Comparison of ENCODE assay signal across 8 mouse cellular contexts in genomic region chr16:30601946-30602345, GRCm38 (mm10). TPM values are rescaled to one million over a fixed set of nuclear protein-coding genes. Genes with fewer than 3 reads are reported as not detected.
DNase-seq lines count a peak whose midpoint lies in the region; ATAC-seq lines count a peak whose summit lies in the region.

No protein-coding gene starts in this region.

- peak overlapping the region; percentile 9; the same call in 1 of the 2 replicates for H3K9ac ChIP-seq in embryonic facial prominence, embryonic 15.5 days
- H3K9ac ChIP-seq in hindbrain, embryonic 15.5 days, result no peak overlapping the region
- H3K9ac ChIP-seq in lung, embryonic 15.5 days, result no peak overlapping the region

- H3K36me3 ChIP-seq in embryonic facial prominence, embryonic 15.5 days, result no peaks in the 10 kb centered on the region
- no peaks in the 10 kb centered on the region for H3K36me3 ChIP-seq in hindbrain, embryonic 15.5 days
- no peaks in the 10 kb centered on the region for H3K36me3 ChIP-seq in lung, embryonic 15.5 days

- H3K27me3 ChIP-seq in embryonic facial prominence, embryonic 15.5 days, result peaks cover 22% of the 10 kb centered on the region
- H3K27me3 ChIP-seq in hindbrain, embryonic 15.5 days, result 0 out of 2 replicates have a peak, but pooled peaks cover 7% of the 10 kb centered on the region
- no peaks in the 10 kb centered on the region for H3K27me3 ChIP-seq in lung, embryonic 15.5 days

- H3K4me2 ChIP-seq in embryonic facial prominence, embryonic 15.5 days (replicated peaks), result peak overlapping the region; percentile 88
- H3K4me2 ChIP-seq in hindbrain, embryonic 15.5 days, result peak overlapping the region; percentile 82
- H3K4me2 ChIP-seq in lung, embryonic 15.5 days, result peak overlapping the region; percentile 93

- peaks cover 65% of the 10 kb centered on the region for H3K4me1 ChIP-seq in embryonic facial prominence, embryonic 15.5 days
- H3K4me1 ChIP-seq in hindbrain, embryonic 15.5 days (replicated peaks), result peaks cover 47% of the 10 kb centered on the region
- peaks cover 57% of the 10 kb centered on the region for H3K4me1 ChIP-seq in lung, embryonic 15.5 days

- WGBS in embryonic facial prominence, embryonic 15.5 days, result 25% methylated on average over 7 of the region's 7 CpGs
- 33% methylated on average over 7 of the region's 7 CpGs for WGBS in hindbrain, embryonic 15.5 days
- 20% methylated on average over 7 of the region's 7 CpGs for WGBS in lung, embryonic 15.5 days

- no peak for ATAC-seq in embryonic facial prominence, embryonic 15.5 days (ENCODE audit: insufficient number of reproducible peaks, low FRiP score, low TSS enrichment, low read depth)
- no peak for ATAC-seq in hindbrain, embryonic 15.5 days (ENCODE audit: low FRiP score, low read depth)
- ATAC-seq in lung, embryonic 15.5 days (ENCODE audit: borderline replicate concordance, extremely low read depth, low FRiP score, low TSS enrichment), result no peak

- peak; percentile 96 for DNase-seq in heart, adult 11 months
- no peak for DNase-seq in heart, postnatal 25 days (ENCODE audit: low spot score)
- DNase-seq in thymus, postnatal 25 days, result peak; percentile 20
- no peak for DNase-seq in c-Kit-positive CD71-positive TER-119-positive erythroid progenitor cells, embryonic 14.5 days (ENCODE audit: low spot score)
- DNase-seq in right cerebral cortex, adult 18-20 months, result no peak

- peak overlapping the region; percentile 58 for H3K27ac ChIP-seq in embryonic facial prominence, embryonic 15.5 days (replicated peaks)
- no peak overlapping the region for H3K27ac ChIP-seq in hindbrain, embryonic 15.5 days (replicated peaks)
- H3K27ac ChIP-seq in lung, embryonic 15.5 days, result peak overlapping the region; percentile 60

- H3K9me3 ChIP-seq in embryonic facial prominence, embryonic 15.5 days (replicated peaks), result no peaks in the 10 kb centered on the region
- H3K9me3 ChIP-seq in hindbrain, embryonic 15.5 days, result no peaks in the 10 kb centered on the region
- no peaks in the 10 kb centered on the region for H3K9me3 ChIP-seq in lung, embryonic 15.5 days

- H3K4me3 ChIP-seq in embryonic facial prominence, embryonic 15.5 days (replicated peaks), result peak overlapping the region; percentile 67
- peak overlapping the region; percentile 48 for H3K4me3 ChIP-seq in hindbrain, embryonic 15.5 days
- peak overlapping the region; percentile 77 for H3K4me3 ChIP-seq in lung, embryonic 15.5 days

- intact Hi-C loops in heart, postnatal 25 days (cut with DNase I), result loop anchor here (2.0 to 5.0 kb wide), 6 partner anchors 65 to 337 kb away; no protein-coding TSS in a partner anchor

RNA-seq across cellular contexts. Expression of gene Fam43a, which starts 2.4 kb away (rescaled TPM):
- total RNA-seq in heart, postnatal 25 days (2021), result 10 to 100 TPM; 25.8 to 31.2 TPM
- polyA plus RNA-seq in embryonic facial prominence, embryonic 15.5 days (2015; fragmentation: Nextera tagmentation; extraction: Ambion mirVana), result 26.6 and 28.5 TPM in 2 replicates
- polyA plus RNA-seq in hindbrain, embryonic 15.5 days (2015; fragmentation: Nextera tagmentation; extraction: Ambion mirVana), result 19.6 and 21.6 TPM in 2 replicates
- 23.6 and 25.8 TPM in 2 replicates for polyA plus RNA-seq in lung, embryonic 15.5 days (2015; fragmentation: Nextera tagmentation; extraction: Ambion mirVana)

RNA-seq across cellular contexts. Expression of gene Lsg1, which starts 14.6 kb away (rescaled TPM):
- 10 to 100 TPM; 16.9 to 18.8 TPM for total RNA-seq in heart, postnatal 25 days (2021)
- polyA plus RNA-seq in embryonic facial prominence, embryonic 15.5 days (2015; fragmentation: Nextera tagmentation; extraction: Ambion mirVana), result 56.7 and 59.1 TPM in 2 replicates
- 45.5 and 45.7 TPM in 2 replicates for polyA plus RNA-seq in hindbrain, embryonic 15.5 days (2015; fragmentation: Nextera tagmentation; extraction: Ambion mirVana)
- 61.1 and 69.2 TPM in 2 replicates for polyA plus RNA-seq in lung, embryonic 15.5 days (2015; fragmentation: Nextera tagmentation; extraction: Ambion mirVana)

RNA-seq across cellular contexts. Expression of gene Tmem44, which starts 51.3 kb away (rescaled TPM):
- 1 to 10 TPM; 6.5 to 7.8 TPM for total RNA-seq in heart, postnatal 25 days (2021)
- 18.6 and 19.1 TPM in 2 replicates for polyA plus RNA-seq in embryonic facial prominence, embryonic 15.5 days (2015; fragmentation: Nextera tagmentation; extraction: Ambion mirVana)
- polyA plus RNA-seq in hindbrain, embryonic 15.5 days (2015; fragmentation: Nextera tagmentation; extraction: Ambion mirVana), result 67.9 and 72.6 TPM in 2 replicates
- 24.6 and 26.4 TPM in 2 replicates for polyA plus RNA-seq in lung, embryonic 15.5 days (2015; fragmentation: Nextera tagmentation; extraction: Ambion mirVana)

Comparison
In these comparisons a context has a peak if more than half of its experiments do, and no peak if none do; other contexts are left out.
1. DNase-seq: peak in heart, adult 11 months (single experiment) and thymus, postnatal 25 days (single experiment); none in heart, postnatal 25 days (single experiment), c-Kit-positive CD71-positive TER-119-positive erythroid progenitor cells, embryonic 14.5 days (single experiment) and right cerebral cortex, adult 18-20 months (single experiment).
2. Peak in every context shown above with its lines, with median percentiles within 50 percentile points of each other: H3K4me2 ChIP-seq and H3K4me3 ChIP-seq.